Mouse (Mus musculus): Measurements from ENCODE around the gene Gm7138.
"Not testable (repeated sequence)": the region's sequence is repeated elsewhere in the genome, so short reads cannot be mapped to it uniquely, and the experiment has no call there.

The Gm7138 gene

GRCm38 (mm10) chr10:77750686-77751085 lies 26.1 kb downstream of the Gm7138 start:
- DNase-seq (ENCODE audit: low read depth, low spot score): not testable (repeated sequence)

- DNase-seq (ENCODE audit: low read depth, low spot score): not testable (repeated sequence)
Measured at GRCm38 (mm10) chr10:77741924-77742688, 34.6 kb downstream of the Gm7138 start, which contains the start of gene Gm18596. Gene Gm18596, minus strand, starts transcription at chr10:77742638.

- DNase-seq (ENCODE audit: low read depth, low spot score): no peak
Measured at GRCm38 (mm10) chr10:77738929-77739328, 37.8 kb downstream of the Gm7138 start.

- DNase-seq (ENCODE audit: low read depth, low spot score): no peak
Measured at GRCm38 (mm10) chr10:77735928-77736327, 40.8 kb downstream of the Gm7138 start.

- peak; percentile 27 for DNase-seq (ENCODE audit: low read depth, low spot score)
Measured at GRCm38 (mm10) chr10:77729241-77729640, 47.5 kb downstream of the Gm7138 start.

- peak; percentile 28 for DNase-seq (ENCODE audit: low read depth, low spot score)
Measured at GRCm38 (mm10) chr10:77728280-77728679, 48.5 kb downstream of the Gm7138 start.

Measured in 3T3-L1 (cell line).